Mouse (Mus musculus) midbrain, embryonic 13.5 days (tissue): Measurements from ENCODE around the gene Soga1. TPM values are rescaled to one million over a fixed set of nuclear protein-coding genes. Genes with fewer than 3 reads are reported as not detected.

ENCODE experiments used
- ATAC-seq: fragments of 200-750 bp; cut with Nextera tagmentation; 2 replicates; pipeline ENCODE4 v1.8.0; 2017; ENCODE audit warnings: mild to moderate bottlenecking, moderate TSS enrichment, moderate library complexity
- H3K27ac ChIP-seq: fragments of 300-500 bp; sonication (generic); 2 replicates; pipeline ENCODE4 v1.5.1; 2015; ENCODE audit warnings: inconsistent platforms, mild to moderate bottlenecking, moderate library complexity
- H3K27me3 ChIP-seq: fragments of 300-500 bp; sonication (generic); 2 replicates; pipeline ENCODE4 v1.6.1; 2015; ENCODE audit warnings: mild to moderate bottlenecking, inconsistent platforms
- H3K36me3 ChIP-seq: fragments of 300-500 bp; sonication (generic); 2 replicates; pipeline ENCODE4 v1.6.1; 2015; ENCODE audit warnings: mild to moderate bottlenecking, inconsistent platforms
- H3K4me1 ChIP-seq: fragments of 300-500 bp; sonication (generic); replicated peaks from 2 replicates; pipeline ENCODE4 v1.6.1; 2015; ENCODE audit warnings: inconsistent platforms
- H3K4me2 ChIP-seq: fragments of 300-500 bp; sonication (generic); replicated peaks from 2 replicates; pipeline ENCODE4 v1.6.1; 2015; ENCODE audit warnings: moderate library complexity, mild to moderate bottlenecking, inconsistent platforms
- H3K4me3 ChIP-seq: fragments of 300-500 bp; sonication (generic); replicated peaks from 2 replicates; pipeline ENCODE4 v1.5.1; 2015; ENCODE audit warnings: mild to moderate bottlenecking, inconsistent platforms
- H3K9ac ChIP-seq: fragments of 300-500 bp; sonication (generic); replicated peaks from 2 replicates; pipeline ENCODE4 v1.6.1; 2015; ENCODE audit warnings: mild to moderate bottlenecking, inconsistent platforms
- H3K9me3 ChIP-seq: fragments of 300-500 bp; sonication (generic); 2 replicates; pipeline ENCODE4 v1.6.1; 2016; ENCODE audit warnings: mild to moderate bottlenecking, inconsistent platforms
- WGBS: fragments of 180-500 bp; shearing (Covaris S2); methylation state at CpG from one replicate; pipeline ENCODE4 v1.1.7; 2015; 5-methylcytosine and 5-hydroxymethylcytosine counted together
- polyA plus RNA-seq: library from polyadenylated mRNA; unstranded; fragments of >200 nt; fragmentation: Nextera tagmentation; extraction: Ambion mirVana; gene quantifications from 2 replicates; pipeline ENCODE4 v1.2.1, GENCODE M21; 2015

Soga1 gene
- polyA plus RNA-seq, 1 experiment from 2014 or later = 6.4 TPM

DNA sequence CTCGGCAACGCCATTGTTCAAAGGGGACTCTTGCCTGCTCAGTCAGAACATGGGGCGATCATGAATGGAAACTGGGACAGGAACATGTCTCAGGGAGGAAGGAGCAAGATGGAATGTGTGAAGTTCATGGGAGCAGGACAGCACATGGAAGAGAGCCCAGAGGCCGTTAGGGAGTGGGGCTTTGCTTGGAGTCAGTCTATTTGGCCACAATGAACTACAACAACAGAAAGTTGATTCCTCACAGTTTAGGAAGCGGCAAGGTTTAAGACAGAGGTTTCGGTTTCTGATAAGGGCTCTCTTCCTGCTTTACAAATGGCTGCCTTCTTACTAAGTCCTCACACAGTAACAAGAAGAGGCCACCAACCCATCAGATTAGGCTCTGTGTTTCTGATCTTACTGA lies 111.7 kb downstream of the Soga1 start:
- WGBS = 85% methylated on average over 6 of the region's 6 CpGs

More for the DNA sequence above, 111.7 kb downstream of the Soga1 start:
- no peak for ATAC-seq
- no peak overlapping the region for H3K4me2 ChIP-seq
- H3K4me1 ChIP-seq = no peaks in the 10 kb centered on the region
- no peak overlapping the region for H3K27ac ChIP-seq
- no peaks in the 10 kb centered on the region for H3K27me3 ChIP-seq
- 0 out of 2 replicates have a peak, but pooled peaks cover 1% of the 10 kb centered on the region for H3K36me3 ChIP-seq
- H3K4me3 ChIP-seq = no peak overlapping the region
- H3K9me3 ChIP-seq = no peaks in the 10 kb centered on the region
- no peak overlapping the region for H3K9ac ChIP-seq

Other genes with a start within 250 kb of the Soga1 start
- gene Tgif2, start 239.2 kb downstream of the Soga1 start, polyA plus RNA-seq = 35.2 and 44.5 TPM in 2 replicates
- 13.0 and 15.4 TPM in 2 replicates for gene 4930518I15Rik, start 221.3 kb downstream of the Soga1 start, polyA plus RNA-seq
- 143 and 158 TPM in 2 replicates for gene Rab5if, start 216.1 kb downstream of the Soga1 start, polyA plus RNA-seq
- 0.15 and 0.27 TPM in 2 replicates for gene Sla2, start 192.1 kb downstream of the Soga1 start, polyA plus RNA-seq
- 81.4 and 81.6 TPM in 2 replicates for gene Ndrg3, start 87.2 kb downstream of the Soga1 start, polyA plus RNA-seq
- 18.0 and 18.7 TPM in 2 replicates for gene Dsn1, start 72.1 kb downstream of the Soga1 start, polyA plus RNA-seq
- gene Tldc2, start 7.8 kb upstream of the Soga1 start, polyA plus RNA-seq = not detected in 2 replicates
- 10.9 and 12.1 TPM in 2 replicates for gene Samhd1, start 56.0 kb upstream of the Soga1 start, polyA plus RNA-seq
- gene Rbl1, start 125.3 kb upstream of the Soga1 start, polyA plus RNA-seq = 13.8 and 14.0 TPM in 2 replicates
- 202 and 211 TPM in 2 replicates for gene Rpn2, start 199.8 kb upstream of the Soga1 start, polyA plus RNA-seq
- gene Mroh8, start 200.3 kb upstream of the Soga1 start, polyA plus RNA-seq = 0.43 and 0.52 TPM in 2 replicates